Mouse (Mus musculus) forebrain, embryonic 11.5 days (tissue): ENCODE measurements at regions not wholly inside any gene's neighbourhood (a gene's known extent, or its start where the extent isn't known, plus 50 kb on each side); places are given as distances from the start of the nearest gene placed in this dataset.
"Not testable (repeated sequence)": the region's sequence is repeated elsewhere in the genome, so short reads cannot be mapped to it uniquely, and the experiment has no call there.

Experiments
- ATAC-seq: fragments of 200-750 bp; cut with Nextera tagmentation; replicated peaks from 2 replicates; pipeline ENCODE4 v1.8.0; 2017; ENCODE audit warnings: moderate TSS enrichment; ENCODE audit not compliant: low FRiP score
- DNase-seq: peaks from one replicate; pipeline ENCODE4 v3.0.0-alpha.2; 2017; ENCODE audit warnings: low spot score
- H3K27ac ChIP-seq: fragments of 300-500 bp; sonication (generic); 2 replicates; pipeline ENCODE4 v1.5.1; 2014; ENCODE audit warnings: low read depth, low read length
- H3K27me3 ChIP-seq: fragments of 300-500 bp; sonication (generic); 2 replicates; pipeline ENCODE4 v1.6.1; 2014; ENCODE audit warnings: mild to moderate bottlenecking, low read length, mixed read lengths; ENCODE audit not compliant: control insufficient read depth, insufficient read depth
- H3K36me3 ChIP-seq: fragments of 300-500 bp; sonication (generic); 2 replicates; pipeline ENCODE4 v1.6.1; 2014; ENCODE audit warnings: mild to moderate bottlenecking, low read length, moderate library complexity, mixed read lengths; ENCODE audit not compliant: control insufficient read depth, insufficient read depth
- H3K4me1 ChIP-seq: fragments of 300-500 bp; sonication (generic); replicated peaks from 2 replicates; pipeline ENCODE4 v1.6.1; 2014; ENCODE audit warnings: low read length, mixed read lengths; ENCODE audit not compliant: control insufficient read depth, insufficient read depth
- H3K4me2 ChIP-seq: fragments of 300-500 bp; sonication (generic); 2 replicates; pipeline ENCODE4 v1.6.1; 2014; ENCODE audit warnings: low read depth, mild to moderate bottlenecking, low read length, moderate library complexity, mixed read lengths; ENCODE audit not compliant: severe bottlenecking
- H3K4me3 ChIP-seq: fragments of 300-500 bp; sonication (generic); 2 replicates; pipeline ENCODE4 v1.5.1; 2014; ENCODE audit warnings: low read depth, low read length
- H3K9ac ChIP-seq: fragments of 300-500 bp; sonication (generic); 2 replicates; pipeline ENCODE4 v1.6.1; 2014; ENCODE audit warnings: low read length
- H3K9me3 ChIP-seq: fragments of 300-500 bp; sonication (generic); 2 replicates; pipeline ENCODE4 v1.6.1; 2016; ENCODE audit warnings: low read length, mixed read lengths; ENCODE audit not compliant: control insufficient read depth
- WGBS: fragments of 180-500 bp; shearing (Covaris S2); extraction: QIAGEN DNeasy Blood & Tissue Kit; methylation state at CpG from one replicate; pipeline ENCODE4 v1.1.7; 2014; 5-methylcytosine and 5-hydroxymethylcytosine counted together

GRCm38 (mm10) chr10:57317067-57317466 is 169.1 kb upstream of the Hsf2 start:
- DNase-seq (no peak), ATAC-seq (no peak)
- no peaks in the 10 kb centered on the region for H3K27me3 ChIP-seq
- H3K9ac ChIP-seq = no peak overlapping the region
- H3K27ac ChIP-seq = no peak overlapping the region
- H3K9me3 ChIP-seq = no peaks in the 10 kb centered on the region
- no peaks in the 10 kb centered on the region for H3K4me1 ChIP-seq
- no peak overlapping the region for H3K4me2 ChIP-seq
- no peak overlapping the region for H3K4me3 ChIP-seq
- no peaks in the 10 kb centered on the region for H3K36me3 ChIP-seq

- no peaks in the 10 kb centered on the region for H3K4me1 ChIP-seq
These were observed 167.0 kb upstream of the Hsf2 start for GRCm38 (mm10) chr10:57319171-57319570.

GRCm38 (mm10) chr10:57322717-57323424 is 163.3 kb upstream of the Hsf2 start:
- Histone ChIP-seq H3K36me3 (no peaks in the 10 kb centered on the region), H3K9me3 (no peaks in the 10 kb centered on the region), H3K4me3 (no peak overlapping the region), H3K9ac (no peak overlapping the region), H3K4me1 (no peaks in the 10 kb centered on the region), H3K27ac (no peak overlapping the region), H3K4me2 (no peak overlapping the region), H3K27me3 (no peaks in the 10 kb centered on the region)
- ATAC-seq (no peak), DNase-seq (no peak)
- 80% methylated on average over 2 of the region's 2 CpGs for WGBS

More at GRCm38 (mm10) chr10:57319171-57319570, 167.0 kb upstream of the Hsf2 start:
- H3K4me3 ChIP-seq = no peak overlapping the region
- no peak for DNase-seq
- H3K4me2 ChIP-seq = no peak overlapping the region
- H3K9ac ChIP-seq = no peak overlapping the region
- no peaks in the 10 kb centered on the region for H3K27me3 ChIP-seq
- no peaks in the 10 kb centered on the region for H3K36me3 ChIP-seq
- WGBS = 56% methylated on average over 2 of the region's 2 CpGs
- no peak overlapping the region for H3K27ac ChIP-seq
- H3K9me3 ChIP-seq = no peaks in the 10 kb centered on the region
- ATAC-seq = no peak

GRCm38 (mm10) chr10:57324226-57324625 is 162.0 kb upstream of the Hsf2 start:
- Histone ChIP-seq H3K9ac (no peak overlapping the region), H3K27ac (no peak overlapping the region), H3K4me2 (no peak overlapping the region), H3K4me3 (no peak overlapping the region), H3K36me3 (no peaks in the 10 kb centered on the region), H3K9me3 (no peaks in the 10 kb centered on the region), H3K27me3 (no peaks in the 10 kb centered on the region), H3K4me1 (no peaks in the 10 kb centered on the region)
- 77% methylated on average over 1 of the region's 1 CpGs for WGBS
- DNase-seq = no peak
- no peak for ATAC-seq

- not testable (repeated sequence) for H3K4me2 ChIP-seq, H3K4me1 ChIP-seq, H3K9me3 ChIP-seq, H3K27ac ChIP-seq, H3K36me3 ChIP-seq, H3K4me3 ChIP-seq, DNase-seq, H3K27me3 ChIP-seq, H3K9ac ChIP-seq, ATAC-seq
- 97% methylated on average over 1 of the region's 1 CpGs for WGBS
These were observed 123.4 kb upstream of the Hsf2 start for GRCm38 (mm10) chr10:57362781-57363180.
